Mouse (Mus musculus) urinary bladder, postnatal 4 days (tissue): Measurements from ENCODE around the gene Evx2.

Experiments used
- DNase-seq, 2 experiments: peaks; one replicate each; pipeline ENCODE4 v3.0.0; 2021 to 2022; ENCODE audit warnings: low spot score in 2 of 2

Gene Evx2

GRCm38 (mm10) chr2:74681594-74682531 lies 22.5 kb upstream of the Evx2 start:
- DNase-seq: peak; percentile 31 to 62

- DNase-seq: peak in 1 of 2 experiments; percentile 56
These were observed 21.4 kb upstream of the Evx2 start for GRCm38 (mm10) chr2:74680561-74681398.

- no peak for DNase-seq
These were observed 20.6 kb upstream of the Evx2 start for GRCm38 (mm10) chr2:74679980-74680379.

- DNase-seq: peak in 1 of 2 experiments; percentile 60
These were observed 20.2 kb upstream of the Evx2 start for GRCm38 (mm10) chr2:74679596-74679971.

- peak in 1 of 2 experiments; percentile 61 for DNase-seq
These were observed 19.7 kb upstream of the Evx2 start, which contains the start of gene Hoxd11 for GRCm38 (mm10) chr2:74678891-74679595. TSS of gene Hoxd11 (plus strand) at chr2:74679557.

- no peak for DNase-seq
These were observed 17.7 kb upstream of the Evx2 start for GRCm38 (mm10) chr2:74677106-74677505.

- DNase-seq: no peak
These were observed 17.2 kb upstream of the Evx2 start for GRCm38 (mm10) chr2:74676376-74677052.

- DNase-seq: peak in 1 of 2 experiments; percentile 58
These were observed 16.4 kb upstream of the Evx2 start for GRCm38 (mm10) chr2:74675666-74676282.

- peak in 1 of 2 experiments; percentile 58 for DNase-seq
These were observed 15.7 kb upstream of the Evx2 start, which contains the start of gene Hoxd12 for GRCm38 (mm10) chr2:74674881-74675665. TSS of gene Hoxd12 (plus strand) at chr2:74675013.

GRCm38 (mm10) chr2:74673835-74674425 lies 14.6 kb upstream of the Evx2 start:
- DNase-seq: no peak

GRCm38 (mm10) chr2:74672481-74673362 lies 13.4 kb upstream of the Evx2 start:
- peak in 1 of 2 experiments; percentile 50 for DNase-seq

- DNase-seq: no peak
These were observed 12.5 kb upstream of the Evx2 start for GRCm38 (mm10) chr2:74671847-74672246.

GRCm38 (mm10) chr2:74670632-74671188 lies 11.4 kb upstream of the Evx2 start:
- no peak for DNase-seq

GRCm38 (mm10) chr2:74669650-74670235 lies 10.4 kb upstream of the Evx2 start:
- no peak for DNase-seq

GRCm38 (mm10) chr2:74669230-74669578 lies 9.8 kb upstream of the Evx2 start:
- no peak for DNase-seq

GRCm38 (mm10) chr2:74668370-74669229 lies 9.2 kb upstream of the Evx2 start:
- peak in 1 of 2 experiments; percentile 22 for DNase-seq
